Mouse (Mus musculus) thymus, postnatal 25 days (tissue): ENCODE data around the gene Hoga1.
"Not testable (repeated sequence)": the region's sequence is repeated elsewhere in the genome, so short reads cannot be mapped to it uniquely, and the experiment has no call there.

Source experiments
- DNase-seq: peaks from one replicate; pipeline ENCODE4 v3.0.0; 2022

The Hoga1 gene

GRCm38 (mm10) chr19:42072802-42073201 is 27.4 kb downstream of the Hoga1 start:
- no peak for DNase-seq

- no peak for DNase-seq
Measured at GRCm38 (mm10) chr19:42075051-42075450, 29.6 kb downstream of the Hoga1 start.

GRCm38 (mm10) chr19:42075992-42076391 is 30.6 kb downstream of the Hoga1 start:
- no peak for DNase-seq

- DNase-seq: no peak
Measured at GRCm38 (mm10) chr19:42078566-42078965, 33.2 kb downstream of the Hoga1 start.

- DNase-seq: no peak
Measured at GRCm38 (mm10) chr19:42079006-42079405, 33.6 kb downstream of the Hoga1 start.

GRCm38 (mm10) chr19:42079950-42080349 is 34.5 kb downstream of the Hoga1 start:
- no peak for DNase-seq

GRCm38 (mm10) chr19:42080469-42080868 is 35.1 kb downstream of the Hoga1 start:
- no peak for DNase-seq

- DNase-seq: not testable (repeated sequence)
Measured at GRCm38 (mm10) chr19:42081613-42082012, 36.2 kb downstream of the Hoga1 start.

GRCm38 (mm10) chr19:42085690-42086089 is 40.3 kb downstream of the Hoga1 start:
- no peak for DNase-seq

- peak; percentile 18 for DNase-seq
Measured at GRCm38 (mm10) chr19:42086166-42086565, 40.8 kb downstream of the Hoga1 start, which contains the start of gene Morn4. TSS of gene Morn4 (minus strand) at chr19:42086357.

GRCm38 (mm10) chr19:42089103-42089747 is 43.8 kb downstream of the Hoga1 start:
- DNase-seq: peak; percentile 77

GRCm38 (mm10) chr19:42089748-42090595 is 44.6 kb downstream of the Hoga1 start, which contains the start of gene Pi4k2a:
TSS of gene Pi4k2a (plus strand) at chr19:42090470.
- peak; percentile 98 for DNase-seq

GRCm38 (mm10) chr19:42090637-42091141 is 45.3 kb downstream of the Hoga1 start:
- no peak for DNase-seq

- no peak for DNase-seq
Measured at GRCm38 (mm10) chr19:42099406-42099805, 54.0 kb downstream of the Hoga1 start.

GRCm38 (mm10) chr19:42104681-42105080 is 59.3 kb downstream of the Hoga1 start:
- DNase-seq: no peak

- no peak for DNase-seq
Measured at GRCm38 (mm10) chr19:42115783-42116335, 70.4 kb downstream of the Hoga1 start.

- DNase-seq: no peak
Measured at GRCm38 (mm10) chr19:42118142-42118541, 72.7 kb downstream of the Hoga1 start.

GRCm38 (mm10) chr19:42118596-42118995 is 73.2 kb downstream of the Hoga1 start:
- no peak for DNase-seq

GRCm38 (mm10) chr19:42120451-42120850 is 75.0 kb downstream of the Hoga1 start:
- DNase-seq: no peak
